Mouse (Mus musculus): ENCODE measurements around the gene Qrfp. TPM values are rescaled to one million over a fixed set of nuclear protein-coding genes. Genes with fewer than 3 reads are reported as not detected.

Qrfp gene
- total and polyA plus RNA-seq, 3 experiments = 0.13 TPM; not detected in 2

GRCm38 (mm10) chr2:31836985-31837384 is 26.6 kb upstream of the Qrfp start:
- no peak for TF ChIP-seq MAFK (IDR thresholded peaks at IDR 0.05; ENCODE audit: borderline replicate concordance, low read depth, low read length)
- TF ChIP-seq ZKSCAN1 (IDR thresholded peaks at IDR 0.05; ENCODE audit: low read depth, low read length) = no peak
- TF ChIP-seq MYC (IDR thresholded peaks at IDR 0.05; ENCODE audit: low read depth, low read length) = no peak
- TF ChIP-seq HCFC1 (IDR thresholded peaks at IDR 0.05; ENCODE audit: low read depth, low read length) = no peak
- TF ChIP-seq USF2 (IDR thresholded peaks at IDR 0.05; ENCODE audit: borderline replicate concordance in 1 of 2, insufficient read depth in 1 of 2, low read depth in 1 of 2, low read length in 2 of 2) = no peak
- no peak for TF ChIP-seq CTCF (IDR thresholded peaks at IDR 0.05 in 2 of 3, conservative IDR thresholded peaks at IDR 0.05 in 1 of 3; ENCODE audit: control insufficient read depth in 1 of 3, insufficient read depth in 1 of 3, low read depth in 2 of 3, low read length in 3 of 3, poor library complexity in 1 of 3, severe bottlenecking in 1 of 3)
- no peak for TF ChIP-seq ZMIZ1 (IDR thresholded peaks at IDR 0.05; ENCODE audit: low read depth, low read length)
- no peak for TF ChIP-seq USF1 (IDR thresholded peaks at IDR 0.05; ENCODE audit: low read depth, low read length)
- TF ChIP-seq KAT2A (conservative IDR thresholded peaks at IDR 0.05; ENCODE audit: low read depth, low read length) = no peak
- TF ChIP-seq RCOR1 (IDR thresholded peaks at IDR 0.05; ENCODE audit: low read depth, low read length) = no peak
- no peak for TF ChIP-seq MXI1 (IDR thresholded peaks at IDR 0.05; ENCODE audit: low read depth, low read length)
- TF ChIP-seq ZC3H11A (IDR thresholded peaks at IDR 0.05; ENCODE audit: low read depth, low read length) = no peak
- no peak for TF ChIP-seq NELFE (IDR thresholded peaks at IDR 0.05; ENCODE audit: low read depth, low read length)
- no peak for TF ChIP-seq MAZ (IDR thresholded peaks at IDR 0.05; ENCODE audit: low read depth, low read length)
- DNase-seq (ENCODE audit: low read depth, low spot score) = no peak

GRCm38 (mm10) chr2:31836091-31836490 is 25.7 kb upstream of the Qrfp start:
- no peaks in the 10 kb centered on the region for H3K4me1 ChIP-seq (ENCODE audit: control insufficient read depth in 1 of 2, insufficient read depth in 2 of 2, low read length in 2 of 2)
- no peak overlapping the region for H3K4me3 ChIP-seq (ENCODE audit: control insufficient read depth in 1 of 2, insufficient read depth in 1 of 2, low read depth in 2 of 2, low read length in 2 of 2)
- H3K9me3 ChIP-seq (replicated peaks; ENCODE audit: insufficient read depth, low read length) = no peaks in the 10 kb centered on the region
- H3K79me2 ChIP-seq (ENCODE audit: control insufficient read depth, insufficient read depth, low read length, poor library complexity) = no peaks in the 10 kb centered on the region
- DNase-seq (ENCODE audit: low read depth, low spot score) = no peak
- H3K36me3 ChIP-seq (ENCODE audit: control insufficient read depth in 1 of 2, insufficient read depth in 2 of 2, low read length in 2 of 2) = no peaks in the 10 kb centered on the region
- H3K27ac ChIP-seq (ENCODE audit: control insufficient read depth, low read depth, low read length) = no peak overlapping the region
- no peak for TF ChIP-seq EP300 (IDR thresholded peaks at IDR 0.05; ENCODE audit: low read depth in 1 of 2, low read length in 2 of 2)
- TF ChIP-seq TCF12 (IDR thresholded peaks at IDR 0.05; ENCODE audit: low read depth, low read length) = no peak
- TF ChIP-seq KAT2A (conservative IDR thresholded peaks at IDR 0.05; ENCODE audit: low read depth, low read length) = no peak
- no peak for TF ChIP-seq MAX (IDR thresholded peaks at IDR 0.05; ENCODE audit: low read length)
- peaks cover 3 to 4% of the 10 kb centered on the region in 2 experiments for H3K27me3 ChIP-seq (ENCODE audit: control insufficient read depth in 1 of 2, insufficient read depth in 2 of 2, low read length in 2 of 2)
- no peak overlapping the region for H3K9ac ChIP-seq (ENCODE audit: control insufficient read depth, low read depth, low read length, poor library complexity, severe bottlenecking)

More at GRCm38 (mm10) chr2:31836985-31837384, 26.6 kb upstream of the Qrfp start:
- Histone ChIP-seq H3K9me3 (replicated peaks; ENCODE audit: insufficient read depth, low read length) (no peaks in the 10 kb centered on the region), H3K79me2 (ENCODE audit: control insufficient read depth, insufficient read depth, low read length, poor library complexity) (no peaks in the 10 kb centered on the region), H3K27me3 (ENCODE audit: control insufficient read depth in 1 of 2, insufficient read depth in 2 of 2, low read length in 2 of 2) (peaks cover 1 to 2% of the 10 kb centered on the region in 2 experiments), H3K4me1 (ENCODE audit: control insufficient read depth in 1 of 2, insufficient read depth in 2 of 2, low read length in 2 of 2) (no peaks in the 10 kb centered on the region), H3K4me3 (ENCODE audit: control insufficient read depth in 1 of 2, insufficient read depth in 1 of 2, low read depth in 2 of 2, low read length in 2 of 2) (no peak overlapping the region), H3K36me3 (ENCODE audit: control insufficient read depth in 1 of 2, insufficient read depth in 2 of 2, low read length in 2 of 2) (no peaks in the 10 kb centered on the region), H3K27ac (ENCODE audit: control insufficient read depth, low read depth, low read length) (no peak overlapping the region), H3K9ac (ENCODE audit: control insufficient read depth, low read depth, low read length, poor library complexity, severe bottlenecking) (no peak overlapping the region)
